In the genomic region with DNA sequence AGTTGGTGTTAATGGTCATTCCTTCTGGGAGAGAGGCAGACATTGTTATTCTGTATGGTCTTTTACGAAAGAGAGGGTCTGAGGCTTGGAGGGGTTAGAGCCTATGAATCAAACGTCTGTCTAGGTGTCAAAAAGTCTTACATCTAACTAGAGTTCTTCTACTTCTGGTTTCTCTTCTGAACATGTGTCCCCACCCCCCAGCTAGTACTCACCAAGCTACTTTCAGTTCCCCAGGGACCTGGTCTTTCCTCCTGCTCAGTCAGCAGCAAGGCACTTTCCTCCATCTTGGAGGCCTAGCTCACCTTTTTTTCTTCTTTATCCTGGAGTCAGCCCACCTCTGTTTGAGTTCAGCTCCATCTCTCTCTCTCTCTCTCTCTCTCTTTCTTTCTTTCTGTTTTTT, we compare ENCODE assay signal across 9 mouse cellular contexts. TPM values are rescaled to one million over a fixed set of nuclear protein-coding genes. Genes with fewer than 3 reads are reported as not detected.
DNase-seq lines count a peak whose midpoint lies in the region; ATAC-seq and TF ChIP-seq lines count a peak whose summit lies in the region.
"Had no signal": no experiment of that assay in that cellular context is flagged by ENCODE, and none has a peak within 500 bp of the region (broad histone marks: within the 10 kb centered on the region; RNA-seq: fewer than 3 reads in every experiment).

No protein-coding gene starts in this region.

- H3K27me3 ChIP-seq in forebrain, postnatal 0 days (ENCODE audit: insufficient read depth, low read length) = no peaks in the 10 kb centered on the region
- peaks cover 10% of the 10 kb centered on the region; the same call in 1 of the 2 replicates for H3K27me3 ChIP-seq in limb, embryonic 13.5 days
- no peaks in the 10 kb centered on the region for H3K27me3 ChIP-seq in midbrain, embryonic 15.5 days (replicated peaks)

- no peaks in the 10 kb centered on the region for H3K36me3 ChIP-seq in forebrain, postnatal 0 days (ENCODE audit: insufficient read depth)
- H3K36me3 ChIP-seq in limb, embryonic 13.5 days = no peaks in the 10 kb centered on the region
- H3K36me3 ChIP-seq in midbrain, embryonic 15.5 days (replicated peaks) = no peaks in the 10 kb centered on the region

- no peak for DNase-seq in layer of hippocampus, adult 2 months (ENCODE audit: low spot score in 2 of 2)
- no peak for DNase-seq in layer of hippocampus, adult 9-10 months (ENCODE audit: low spot score)
- no peak for DNase-seq in forebrain, postnatal 0 days
- no peak for DNase-seq in embryo, embryonic 10.5 days (ENCODE audit: low spot score)
- no peak for DNase-seq in adrenal gland, adult 8-10 months
- DNase-seq in cerebellum, postnatal 10 days = no peak

- peak overlapping the region; percentile 55 for H3K4me3 ChIP-seq in layer of hippocampus, adult 2 months
- H3K4me3 ChIP-seq in forebrain, postnatal 0 days (ENCODE audit: low read depth, low read length) = peak overlapping the region; percentile 36; the same call in 1 of the 2 replicates
- H3K4me3 ChIP-seq in limb, embryonic 13.5 days = peak overlapping the region; percentile 39; the same call in 1 of the 2 replicates
- peak overlapping the region; percentile 36; the same call in 1 of the 2 replicates for H3K4me3 ChIP-seq in midbrain, embryonic 15.5 days

- no peak overlapping the region for H3K9ac ChIP-seq in forebrain, postnatal 0 days
- no peak overlapping the region for H3K9ac ChIP-seq in limb, embryonic 13.5 days
- H3K9ac ChIP-seq in midbrain, embryonic 15.5 days = no peak overlapping the region

- H3K27ac ChIP-seq in layer of hippocampus, adult 2 months = peak overlapping the region; percentile 85
- no peak overlapping the region for H3K27ac ChIP-seq in forebrain, postnatal 0 days (ENCODE audit: low read depth, low read length)
- no peak overlapping the region for H3K27ac ChIP-seq in limb, embryonic 13.5 days
- no peak overlapping the region; the same call in 1 of the 2 replicates for H3K27ac ChIP-seq in midbrain, embryonic 15.5 days

- H3K4me1 ChIP-seq in forebrain, postnatal 0 days (ENCODE audit: insufficient read depth) = no peaks in the 10 kb centered on the region
- peaks cover 28% of the 10 kb centered on the region for H3K4me1 ChIP-seq in limb, embryonic 13.5 days
- H3K4me1 ChIP-seq in midbrain, embryonic 15.5 days = peaks cover 10% of the 10 kb centered on the region

- WGBS in forebrain, postnatal 0 days = 83% methylated on average over 2 of the region's 2 CpGs
- WGBS in limb, embryonic 13.5 days = 80% methylated on average over 2 of the region's 2 CpGs
- WGBS in midbrain, embryonic 15.5 days = 84% methylated on average over 2 of the region's 2 CpGs

- TF ChIP-seq CTCF in layer of hippocampus, adult 2 months (conservative IDR thresholded peaks at IDR 0.05) = no peak
- TF ChIP-seq CTCF in forebrain, postnatal 0 days (IDR thresholded peaks at IDR 0.05; ENCODE audit: low read depth) = no peak

- peak overlapping the region; percentile 51 for H3K4me2 ChIP-seq in forebrain, postnatal 0 days (ENCODE audit: low read depth)
- H3K4me2 ChIP-seq in limb, embryonic 13.5 days (replicated peaks) = peak overlapping the region; percentile 66
- peak overlapping the region; percentile 52 for H3K4me2 ChIP-seq in midbrain, embryonic 15.5 days

- H3K9me3 ChIP-seq in forebrain, postnatal 0 days (ENCODE audit: low read length) = no peaks in the 10 kb centered on the region
- H3K9me3 ChIP-seq in limb, embryonic 13.5 days = no peaks in the 10 kb centered on the region
- H3K9me3 ChIP-seq in midbrain, embryonic 15.5 days = no peaks in the 10 kb centered on the region

- no peak for ATAC-seq in forebrain, postnatal 0 days
- no peak for ATAC-seq in limb, embryonic 13.5 days (ENCODE audit: low FRiP score, low read depth)
- ATAC-seq in midbrain, embryonic 15.5 days (replicated peaks) = no peak
- ATAC-seq: Patski had no signal

RNA-seq across cellular contexts. Expression of a gene that starts 48.9 kb away (rescaled TPM):
- 10 to 100 TPM; 17.2 to 18.5 TPM for total RNA-seq in layer of hippocampus, adult 2 months (2021)
- total RNA-seq in forebrain, postnatal 0 days (2014; rRNA removed) = 6.3 and 12.5 TPM in 2 replicates
- polyA plus RNA-seq in forebrain, postnatal 0 days (2015; fragmentation: Nextera tagmentation; extraction: Ambion mirVana) = 5.1 and 6.1 TPM in 2 replicates
- 5.5 and 7.0 TPM in 2 replicates for polyA plus RNA-seq in limb, embryonic 13.5 days (2015; fragmentation: Nextera tagmentation; extraction: Ambion mirVana)
- 8.8 and 9.5 TPM in 2 replicates for polyA plus RNA-seq in midbrain, embryonic 15.5 days (2015; fragmentation: Nextera tagmentation; extraction: Ambion mirVana)
- 10 to 100 TPM; 27.5 to 34.8 (median 31.5) TPM for total RNA-seq in adrenal gland, adult 8-10 months (2022)

RNA-seq across cellular contexts. Expression of a gene that starts 49.1 kb away (rescaled TPM):
- 10 to 100 TPM; 14.6 to 18.5 TPM for total RNA-seq in layer of hippocampus, adult 2 months (2021)
- 25.6 and 28.0 TPM in 2 replicates for total RNA-seq in forebrain, postnatal 0 days (2014; rRNA removed)
- 12.3 and 15.1 TPM in 2 replicates for polyA plus RNA-seq in forebrain, postnatal 0 days (2015; fragmentation: Nextera tagmentation; extraction: Ambion mirVana)
- polyA plus RNA-seq in limb, embryonic 13.5 days (2015; fragmentation: Nextera tagmentation; extraction: Ambion mirVana) = 13.4 and 14.6 TPM in 2 replicates
- polyA plus RNA-seq in midbrain, embryonic 15.5 days (2015; fragmentation: Nextera tagmentation; extraction: Ambion mirVana) = 15.5 and 15.6 TPM in 2 replicates
- total RNA-seq in adrenal gland, adult 8-10 months (2022) = 10 to 100 TPM in 2 of 4 experiments, 1 to 10 TPM in 2; 6.8 to 12.1 (median 8.9) TPM
